Mouse (Mus musculus): ENCODE results near the gene Map2k2. TPM values are rescaled to one million over a fixed set of nuclear protein-coding genes. Genes with fewer than 3 reads are reported as not detected.

The Map2k2 gene
- polyA plus RNA-seq, 1 experiment, result 53.0 TPM

GRCm38 (mm10) chr10:81092465-81093250 is 13.1 kb upstream of the Map2k2 start:
- TF ChIP-seq CTCF (IDR thresholded peaks at IDR 0.05; ENCODE audit: low read depth, low read length) (no peak), POLR2A (IDR thresholded peaks at IDR 0.05; ENCODE audit: insufficient read depth, low read length) (no peak), EP300 (IDR thresholded peaks at IDR 0.05; ENCODE audit: insufficient read depth, low read depth, low read length) (no peak)
- Histone ChIP-seq H3K27me3 (ENCODE audit: control insufficient read depth, insufficient read depth, low read length, poor library complexity, severe bottlenecking) (no peaks in the 10 kb centered on the region), H3K27ac (ENCODE audit: insufficient read depth, low read length) (no peak overlapping the region), H3K9me3 (replicated peaks; ENCODE audit: control insufficient read depth, insufficient read depth, low read length, poor library complexity, severe bottlenecking) (no peaks in the 10 kb centered on the region), H3K9ac (ENCODE audit: low read depth, poor library complexity, severe bottlenecking) (no peak overlapping the region), H3K36me3 (ENCODE audit: control insufficient read depth, insufficient read depth, low read length, poor library complexity, severe bottlenecking) (no peaks in the 10 kb centered on the region), H3K4me3 (ENCODE audit: low read depth, low read length) (no peak overlapping the region), H3K4me1 (ENCODE audit: control insufficient read depth, insufficient read depth, low read length) (no peaks in the 10 kb centered on the region)

- H3K9ac ChIP-seq (ENCODE audit: low read depth, poor library complexity, severe bottlenecking), result no peak overlapping the region
- peak overlapping the region; percentile 45 for H3K4me3 ChIP-seq (ENCODE audit: low read depth, low read length)
- no peaks in the 10 kb centered on the region for H3K27me3 ChIP-seq (ENCODE audit: control insufficient read depth, insufficient read depth, low read length, poor library complexity, severe bottlenecking)
- TF ChIP-seq POLR2A (IDR thresholded peaks at IDR 0.05; ENCODE audit: insufficient read depth, low read length) (no peak), EP300 (IDR thresholded peaks at IDR 0.05; ENCODE audit: insufficient read depth, low read depth, low read length) (peak; percentile 80; the same call in 1 of the 2 replicates), CTCF (IDR thresholded peaks at IDR 0.05; ENCODE audit: low read depth, low read length) (no peak)
- no peak overlapping the region for H3K27ac ChIP-seq (ENCODE audit: insufficient read depth, low read length)
- H3K4me1 ChIP-seq (ENCODE audit: control insufficient read depth, insufficient read depth, low read length), result no peaks in the 10 kb centered on the region
- H3K36me3 ChIP-seq (ENCODE audit: control insufficient read depth, insufficient read depth, low read length, poor library complexity, severe bottlenecking), result no peaks in the 10 kb centered on the region
- no peaks in the 10 kb centered on the region for H3K9me3 ChIP-seq (replicated peaks; ENCODE audit: control insufficient read depth, insufficient read depth, low read length, poor library complexity, severe bottlenecking)
These were observed 10.6 kb upstream of the Map2k2 start for GRCm38 (mm10) chr10:81094931-81095678.

DNA sequence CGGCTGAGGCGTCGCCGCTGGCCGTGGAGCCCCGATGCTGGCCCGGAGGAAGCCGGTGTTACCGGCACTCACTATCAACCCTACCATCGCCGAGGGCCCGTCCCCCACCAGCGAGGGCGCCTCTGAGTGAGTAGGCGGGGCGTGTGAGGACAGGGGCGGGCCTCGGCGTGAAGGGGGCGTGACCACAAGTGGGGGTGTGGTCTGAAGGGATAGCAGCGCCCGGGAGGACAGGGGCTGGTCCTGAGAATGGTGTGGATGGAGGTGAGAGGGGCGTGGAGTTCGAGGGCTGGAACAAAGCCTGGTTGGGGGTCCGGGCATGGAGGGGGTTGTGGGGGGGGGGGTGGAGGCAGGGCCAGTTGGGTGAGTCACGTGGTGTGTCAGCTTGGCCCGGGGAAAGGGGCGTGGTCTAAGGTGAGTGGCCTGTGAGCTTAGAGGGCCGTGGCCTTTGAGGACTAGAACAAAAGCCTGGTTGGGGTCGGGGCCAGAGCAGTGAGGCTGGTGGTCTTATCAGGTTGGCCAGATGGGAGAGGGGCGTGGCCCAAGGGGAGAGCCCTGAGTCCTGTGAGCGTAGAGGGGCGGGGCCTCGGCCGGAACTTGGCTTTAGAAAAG is 502 bp downstream of the Map2k2 start:
- H3K4me3 ChIP-seq (ENCODE audit: low read depth, low read length), result peak overlapping the region; percentile 96
- no peaks in the 10 kb centered on the region for H3K27me3 ChIP-seq (ENCODE audit: control insufficient read depth, insufficient read depth, low read length, poor library complexity, severe bottlenecking)
- no peaks in the 10 kb centered on the region for H3K9me3 ChIP-seq (replicated peaks; ENCODE audit: control insufficient read depth, insufficient read depth, low read length, poor library complexity, severe bottlenecking)
- TF ChIP-seq POLR2A (IDR thresholded peaks at IDR 0.05; ENCODE audit: insufficient read depth, low read length) (no peak), EP300 (IDR thresholded peaks at IDR 0.05; ENCODE audit: insufficient read depth, low read depth, low read length) (no peak), CTCF (IDR thresholded peaks at IDR 0.05; ENCODE audit: low read depth, low read length) (no peak)
- H3K36me3 ChIP-seq (ENCODE audit: control insufficient read depth, insufficient read depth, low read length, poor library complexity, severe bottlenecking), result peaks cover 11% of the 10 kb centered on the region
- H3K9ac ChIP-seq (ENCODE audit: low read depth, poor library complexity, severe bottlenecking), result peak overlapping the region; percentile 92
- H3K4me1 ChIP-seq (ENCODE audit: control insufficient read depth, insufficient read depth, low read length), result no peaks in the 10 kb centered on the region
- H3K27ac ChIP-seq (ENCODE audit: insufficient read depth, low read length), result peak overlapping the region; percentile 45; the same call in 1 of the 2 replicates

- H3K27me3 ChIP-seq (ENCODE audit: control insufficient read depth, insufficient read depth, low read length, poor library complexity, severe bottlenecking), result no peaks in the 10 kb centered on the region
- TF ChIP-seq CTCF (IDR thresholded peaks at IDR 0.05; ENCODE audit: low read depth, low read length), result no peak
- no peak for TF ChIP-seq EP300 (IDR thresholded peaks at IDR 0.05; ENCODE audit: insufficient read depth, low read depth, low read length)
- no peak for TF ChIP-seq POLR2A (IDR thresholded peaks at IDR 0.05; ENCODE audit: insufficient read depth, low read length)
- H3K4me3 ChIP-seq (ENCODE audit: low read depth, low read length), result no peak overlapping the region
- H3K27ac ChIP-seq (ENCODE audit: insufficient read depth, low read length), result no peak overlapping the region
- H3K9ac ChIP-seq (ENCODE audit: low read depth, poor library complexity, severe bottlenecking), result no peak overlapping the region
- peaks cover 19% of the 10 kb centered on the region for H3K36me3 ChIP-seq (ENCODE audit: control insufficient read depth, insufficient read depth, low read length, poor library complexity, severe bottlenecking)
- H3K9me3 ChIP-seq (replicated peaks; ENCODE audit: control insufficient read depth, insufficient read depth, low read length, poor library complexity, severe bottlenecking), result no peaks in the 10 kb centered on the region
- H3K4me1 ChIP-seq (ENCODE audit: control insufficient read depth, insufficient read depth, low read length), result no peaks in the 10 kb centered on the region
These were observed 7.2 kb downstream of the Map2k2 start for GRCm38 (mm10) chr10:81112946-81113345.

GRCm38 (mm10) chr10:81119625-81120024 is 13.9 kb downstream of the Map2k2 start:
- no peak for TF ChIP-seq EP300 (IDR thresholded peaks at IDR 0.05; ENCODE audit: insufficient read depth, low read depth, low read length)
- TF ChIP-seq POLR2A (IDR thresholded peaks at IDR 0.05; ENCODE audit: insufficient read depth, low read length), result no peak
- TF ChIP-seq CTCF (IDR thresholded peaks at IDR 0.05; ENCODE audit: low read depth, low read length), result no peak
- peaks cover 16% of the 10 kb centered on the region; the same call in 1 of the 2 replicates for H3K36me3 ChIP-seq (ENCODE audit: control insufficient read depth, insufficient read depth, low read length, poor library complexity, severe bottlenecking)

More at GRCm38 (mm10) chr10:81119625-81120024, 13.9 kb downstream of the Map2k2 start:
- Histone ChIP-seq H3K4me1 (ENCODE audit: control insufficient read depth, insufficient read depth, low read length) (no peaks in the 10 kb centered on the region), H3K27me3 (ENCODE audit: control insufficient read depth, insufficient read depth, low read length, poor library complexity, severe bottlenecking) (no peaks in the 10 kb centered on the region), H3K9me3 (replicated peaks; ENCODE audit: control insufficient read depth, insufficient read depth, low read length, poor library complexity, severe bottlenecking) (no peaks in the 10 kb centered on the region), H3K9ac (ENCODE audit: low read depth, poor library complexity, severe bottlenecking) (no peak overlapping the region), H3K27ac (ENCODE audit: insufficient read depth, low read length) (no peak overlapping the region), H3K4me3 (ENCODE audit: low read depth, low read length) (no peak overlapping the region)
